Mouse (Mus musculus) neural tube, embryonic 15.5 days (tissue): Measurements from ENCODE around the gene Gm49601. TPM values are rescaled to one million over a fixed set of nuclear protein-coding genes. Genes with fewer than 3 reads are reported as not detected.

Experiments used
- ATAC-seq: fragments of 200-750 bp; cut with Nextera tagmentation; 2 replicates; pipeline ENCODE4 v1.8.0; 2017; ENCODE audit warnings: mild to moderate bottlenecking, moderate TSS enrichment, moderate library complexity; ENCODE audit not compliant: low FRiP score
- H3K27ac ChIP-seq: fragments of 300-500 bp; sonication (generic); replicated peaks from 2 replicates; pipeline ENCODE4 v1.5.1; 2015; ENCODE audit warnings: mild to moderate bottlenecking, inconsistent platforms
- H3K27me3 ChIP-seq: fragments of 300-500 bp; sonication (generic); replicated peaks from 2 replicates; pipeline ENCODE4 v1.6.1; 2015; ENCODE audit warnings: inconsistent platforms
- H3K36me3 ChIP-seq: fragments of 300-500 bp; sonication (generic); 2 replicates; pipeline ENCODE4 v1.6.1; 2015; ENCODE audit warnings: inconsistent platforms
- H3K4me1 ChIP-seq: fragments of 300-500 bp; sonication (generic); 2 replicates; pipeline ENCODE4 v1.6.1; 2015; ENCODE audit warnings: inconsistent platforms
- H3K4me2 ChIP-seq: fragments of 300-500 bp; sonication (generic); 2 replicates; pipeline ENCODE4 v1.6.1; 2015; ENCODE audit warnings: inconsistent platforms, mild to moderate bottlenecking, moderate library complexity
- H3K4me3 ChIP-seq: fragments of 300-500 bp; sonication (generic); replicated peaks from 2 replicates; pipeline ENCODE4 v1.5.1; 2015; ENCODE audit warnings: mild to moderate bottlenecking, inconsistent platforms
- H3K9ac ChIP-seq: fragments of 300-500 bp; sonication (generic); replicated peaks from 2 replicates; pipeline ENCODE4 v1.6.1; 2015; ENCODE audit warnings: mild to moderate bottlenecking, inconsistent platforms
- H3K9me3 ChIP-seq: fragments of 300-500 bp; sonication (generic); replicated peaks from 2 replicates; pipeline ENCODE4 v1.6.1; 2016; ENCODE audit warnings: inconsistent platforms
- WGBS: fragments of 180-500 bp; shearing (Covaris S2); methylation state at CpG from one replicate; pipeline ENCODE4 v1.1.7; 2015; ENCODE audit warnings: mixed read lengths; 5-methylcytosine and 5-hydroxymethylcytosine counted together
- polyA plus RNA-seq: library from polyadenylated mRNA; unstranded; fragments of >200 nt; fragmentation: Nextera tagmentation; extraction: Ambion mirVana; gene quantifications from 2 replicates; pipeline ENCODE4 v1.2.1, GENCODE M21; 2015

The Gm49601 gene
- polyA plus RNA-seq, 1 experiment from 2014 or later: 21.3 TPM

DNA sequence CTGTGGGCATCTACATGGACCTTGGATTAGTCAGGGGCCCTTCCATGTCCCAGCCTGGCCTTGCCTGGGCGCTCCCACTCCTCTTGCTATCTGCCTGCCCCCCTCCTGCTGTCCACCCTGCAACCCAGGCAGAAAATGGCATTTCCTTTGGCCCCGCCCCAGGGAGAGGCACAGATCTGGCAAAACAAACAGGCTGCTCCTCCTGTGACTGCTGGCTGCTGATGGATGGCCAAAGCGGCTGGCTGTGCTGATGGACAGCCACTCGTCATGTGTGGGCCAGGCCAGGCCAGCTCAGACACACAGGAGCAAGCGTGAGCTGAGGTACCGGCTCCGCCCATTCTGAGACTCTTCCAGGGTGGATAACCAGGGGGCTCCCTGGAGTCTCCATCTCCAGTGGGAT is 24.8 kb downstream of the Gm49601 start:
- no peak overlapping the region for H3K27ac ChIP-seq
- H3K4me3 ChIP-seq: no peak overlapping the region
- no peaks in the 10 kb centered on the region for H3K9me3 ChIP-seq
- no peaks in the 10 kb centered on the region for H3K36me3 ChIP-seq
- no peak for ATAC-seq
- 69% methylated on average over 7 of the region's 7 CpGs for WGBS
- no peak overlapping the region for H3K9ac ChIP-seq
- peaks cover 8% of the 10 kb centered on the region for H3K27me3 ChIP-seq
- no peaks in the 10 kb centered on the region for H3K4me1 ChIP-seq
- no peak overlapping the region for H3K4me2 ChIP-seq

DNA sequence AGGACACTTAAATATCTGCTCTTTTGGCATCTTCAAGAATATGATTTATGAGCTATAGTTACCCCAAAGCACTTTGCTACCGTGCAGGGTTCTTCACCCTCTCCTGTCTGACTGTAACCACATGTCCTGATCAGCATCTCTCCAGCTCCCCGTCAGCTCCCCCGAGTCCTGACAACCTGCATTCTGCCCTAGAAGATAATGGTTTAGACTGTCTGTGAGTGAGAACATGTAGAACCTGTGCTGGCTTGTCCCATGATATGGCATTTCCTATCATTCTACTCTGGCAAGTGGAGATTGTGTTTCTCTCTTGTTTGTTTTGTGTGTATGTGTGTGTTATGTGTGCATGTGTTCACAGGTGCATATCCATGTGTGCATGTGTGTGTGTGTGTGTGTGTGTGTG is 28.2 kb downstream of the Gm49601 start:
- Histone ChIP-seq H3K9me3 (no peaks in the 10 kb centered on the region), H3K36me3 (no peaks in the 10 kb centered on the region), H3K4me1 (no peaks in the 10 kb centered on the region), H3K27ac (no peak overlapping the region), H3K4me3 (no peak overlapping the region), H3K27me3 (peaks cover 30% of the 10 kb centered on the region), H3K9ac (no peak overlapping the region), H3K4me2 (no peak overlapping the region)
- 77% methylated on average over 3 of the region's 3 CpGs for WGBS
- ATAC-seq: no peak

DNA sequence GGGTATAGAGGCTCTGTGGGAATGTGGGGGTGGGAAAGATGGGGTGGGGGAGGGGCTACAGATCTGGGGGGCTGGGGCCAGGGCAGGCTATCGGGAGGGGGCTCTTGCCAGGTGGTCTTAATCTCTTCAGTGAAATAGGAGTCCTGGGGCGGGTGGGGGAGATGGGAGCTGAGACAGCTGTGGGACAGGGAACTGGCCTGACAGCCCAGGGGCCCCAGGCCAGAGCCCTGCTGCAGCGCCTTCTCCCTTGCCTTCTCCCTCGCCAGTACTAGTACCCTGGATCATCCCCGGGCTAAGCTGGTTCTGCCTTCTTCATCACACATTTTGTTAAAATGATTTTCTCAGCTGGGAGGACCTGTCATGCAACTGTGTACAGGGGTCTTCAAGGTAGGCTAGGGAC is 30.0 kb downstream of the Gm49601 start:
- Histone ChIP-seq H3K27me3 (peaks cover 45% of the 10 kb centered on the region), H3K4me1 (peaks cover 7% of the 10 kb centered on the region), H3K27ac (no peak overlapping the region), H3K9ac (no peak overlapping the region), H3K9me3 (no peaks in the 10 kb centered on the region), H3K4me3 (no peak overlapping the region), H3K36me3 (no peaks in the 10 kb centered on the region), H3K4me2 (no peak overlapping the region)
- 59% methylated on average over 5 of the region's 5 CpGs for WGBS
- ATAC-seq: no peak

DNA sequence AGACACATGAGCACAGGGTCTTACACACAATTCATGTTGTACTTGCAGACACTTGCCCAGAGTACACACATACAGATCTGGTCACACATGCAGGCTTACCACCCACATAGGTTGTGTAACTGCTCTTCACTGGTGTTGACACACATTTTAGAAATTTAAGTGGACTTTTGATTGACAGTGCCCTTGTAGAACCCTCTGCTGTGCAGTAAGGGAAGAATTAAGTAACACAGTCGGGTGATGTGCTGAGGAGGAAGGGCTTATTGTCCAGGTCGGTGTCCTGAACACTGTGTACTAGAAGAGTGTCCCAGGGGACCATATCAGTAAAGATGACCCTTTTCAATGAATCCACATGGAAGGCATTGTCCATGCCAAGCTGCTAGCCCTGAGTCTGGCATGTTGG is 32.3 kb downstream of the Gm49601 start:
- Histone ChIP-seq H3K9ac (no peak overlapping the region), H3K36me3 (no peaks in the 10 kb centered on the region), H3K4me1 (peaks cover 20% of the 10 kb centered on the region), H3K9me3 (no peaks in the 10 kb centered on the region), H3K27ac (no peak overlapping the region), H3K4me2 (no peak overlapping the region), H3K27me3 (peaks cover 68% of the 10 kb centered on the region), H3K4me3 (no peak overlapping the region)
- no peak for ATAC-seq
- 71% methylated on average over 2 of the region's 2 CpGs for WGBS

DNA sequence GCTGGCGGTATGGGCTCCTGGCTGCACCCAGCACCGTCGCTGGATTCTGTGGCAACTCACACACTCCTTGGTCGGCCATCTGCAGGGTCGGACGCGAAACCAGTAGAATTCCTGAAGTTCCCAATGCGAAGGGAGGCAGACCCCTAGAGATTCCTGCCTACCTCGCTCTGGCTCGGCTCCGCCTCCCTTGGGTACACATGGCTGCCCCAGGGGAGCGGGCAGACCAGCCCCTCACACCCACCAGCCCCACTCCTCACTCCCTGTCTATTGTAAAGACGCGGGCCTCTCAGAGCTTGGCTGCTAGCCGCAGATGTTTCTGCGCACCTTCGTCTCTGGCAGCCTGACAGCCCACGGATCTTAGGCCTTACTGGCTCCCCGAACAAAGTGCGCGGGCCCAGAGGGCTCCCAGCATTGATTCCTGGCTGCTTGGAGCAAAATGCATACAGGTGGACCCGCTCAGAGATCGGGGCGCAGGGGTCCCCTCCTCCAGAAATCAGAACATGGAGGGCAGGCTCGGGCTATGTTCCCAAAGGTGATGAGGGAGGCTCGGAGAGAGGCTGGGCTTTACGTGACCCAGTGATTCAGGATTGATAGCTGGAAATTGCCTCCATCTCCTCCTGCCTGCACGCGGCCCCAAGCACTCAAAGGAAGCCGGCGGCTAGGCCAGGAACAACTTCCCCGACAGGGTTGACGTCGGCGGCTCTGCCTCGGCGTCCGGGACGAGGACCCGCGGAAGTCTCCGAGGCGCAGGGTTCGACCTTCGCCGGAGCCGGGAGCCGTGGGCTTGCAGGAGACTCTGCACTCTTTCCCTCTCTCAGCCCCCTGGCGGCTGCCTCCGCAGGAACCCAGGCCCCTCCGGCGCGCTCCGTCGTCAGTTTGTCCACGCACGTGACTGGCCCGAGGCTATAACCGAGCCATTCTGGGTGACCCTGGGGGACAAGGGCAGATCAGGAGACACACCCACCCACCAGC is 34.9 kb downstream of the Gm49601 start:
- peaks cover 40% of the 10 kb centered on the region for H3K4me1 ChIP-seq
- 2% methylated on average over 53 of the region's 59 CpGs for WGBS
- ATAC-seq: no peak
- H3K4me3 ChIP-seq: peak overlapping the region; percentile 17; the same call in 1 of the 2 replicates
- H3K9ac ChIP-seq: no peak overlapping the region
- peak overlapping the region; percentile 47 for H3K4me2 ChIP-seq
- peaks cover 83% of the 10 kb centered on the region for H3K27me3 ChIP-seq
- H3K36me3 ChIP-seq: no peaks in the 10 kb centered on the region
- no peak overlapping the region for H3K27ac ChIP-seq
- H3K9me3 ChIP-seq: no peaks in the 10 kb centered on the region

DNA sequence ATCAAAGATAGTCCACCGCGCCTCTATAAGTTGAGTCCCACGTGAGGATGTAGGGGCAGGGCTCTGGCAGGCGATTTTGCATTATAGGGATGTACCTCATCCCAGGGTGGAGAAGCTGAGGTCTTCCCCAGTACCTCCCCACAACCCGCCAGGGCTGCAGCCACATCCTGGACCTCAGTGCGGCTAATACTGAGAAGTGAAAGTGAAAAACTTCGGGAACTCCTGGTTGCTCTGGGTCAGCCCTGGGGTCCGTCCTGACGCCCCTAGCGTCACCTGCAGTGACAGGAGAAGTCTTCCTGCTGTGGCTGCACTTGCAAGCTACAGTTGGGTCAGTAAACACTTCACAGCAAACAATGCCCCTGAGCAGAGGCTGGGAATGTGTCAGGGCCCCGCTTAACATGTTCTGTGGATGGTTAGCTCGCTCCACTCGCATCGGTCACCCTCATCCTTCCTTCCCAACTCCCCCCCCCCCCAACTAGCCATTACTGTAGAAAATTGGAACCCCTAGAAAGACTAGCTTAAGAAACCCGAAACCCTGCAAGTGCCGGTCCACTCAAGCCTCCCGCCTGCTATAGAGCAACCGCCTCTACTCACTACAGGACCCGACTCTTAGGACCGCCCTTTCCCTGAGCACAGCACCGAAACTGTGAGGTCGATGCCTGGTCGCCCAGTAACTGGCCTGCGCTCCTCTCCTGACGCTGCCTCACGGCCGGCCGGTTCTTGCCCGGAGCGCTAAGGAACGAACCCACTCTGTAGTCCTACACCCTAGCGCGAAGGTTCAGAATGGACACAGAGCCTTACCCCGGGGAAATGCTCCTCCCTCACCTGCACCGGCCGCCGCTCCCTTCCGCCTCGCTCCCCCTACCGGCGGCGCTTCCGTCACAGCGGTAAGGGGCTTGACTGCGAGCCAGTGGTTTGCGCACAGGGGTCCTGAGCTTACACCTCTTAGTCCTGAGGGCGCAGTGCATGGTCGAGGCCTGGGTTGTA is 36.1 kb downstream of the Gm49601 start, which contains the start of gene Tbx1:
TSS of gene Tbx1 (minus strand) at position 868 of the 987 bp plus-strand sequence.
- no peak for ATAC-seq
- Histone ChIP-seq H3K4me2 (peak within 1 kb of the TSS; percentile 47), H3K9ac (no peak within 1 kb of the TSS), H3K27me3 (peaks cover 91% of the 10 kb centered on the region), H3K9me3 (no peaks in the 10 kb centered on the region), H3K4me1 (peaks cover 49% of the 10 kb centered on the region), H3K27ac (no peak within 1 kb of the TSS), H3K36me3 (no peaks in the 10 kb centered on the region), H3K4me3 (peak within 1 kb of the TSS; percentile 17)
- 1% methylated on average over 48 of the region's 48 CpGs for WGBS

DNA sequence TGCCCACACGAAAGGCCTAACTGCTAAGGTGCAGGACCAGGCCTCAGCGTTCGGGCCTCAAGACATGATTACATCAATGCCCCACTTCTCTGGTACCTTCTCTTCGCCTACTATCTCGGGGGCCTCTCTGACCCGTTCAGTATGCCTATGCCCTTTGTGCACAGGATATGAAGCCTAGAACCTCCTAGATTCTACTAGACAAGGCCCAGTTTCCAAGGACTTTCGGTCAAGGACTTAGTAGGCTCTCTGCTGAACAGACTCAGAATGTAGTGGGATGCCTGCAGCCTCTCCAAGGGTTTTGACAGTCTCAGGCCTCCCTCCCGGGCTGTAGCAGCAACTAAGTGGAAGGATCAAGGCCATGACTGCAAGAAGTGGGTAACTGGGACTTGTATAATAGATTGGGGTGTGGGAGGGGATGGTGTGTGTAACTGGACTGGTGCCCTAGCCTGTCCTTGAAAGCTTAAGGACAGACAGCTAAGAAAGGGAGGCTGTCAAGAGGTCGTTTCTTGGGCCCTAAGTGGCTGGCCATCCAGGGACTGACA is 37.1 kb downstream of the Gm49601 start:
- H3K27ac ChIP-seq: no peak overlapping the region
- ATAC-seq: no peak
- H3K4me1 ChIP-seq: peaks cover 49% of the 10 kb centered on the region
- H3K9me3 ChIP-seq: no peaks in the 10 kb centered on the region
- 19% methylated on average over 9 of the region's 9 CpGs for WGBS
- no peaks in the 10 kb centered on the region for H3K36me3 ChIP-seq
- no peak overlapping the region for H3K4me3 ChIP-seq
- H3K27me3 ChIP-seq: peaks cover 93% of the 10 kb centered on the region
- no peak overlapping the region for H3K9ac ChIP-seq
- no peak overlapping the region for H3K4me2 ChIP-seq

DNA sequence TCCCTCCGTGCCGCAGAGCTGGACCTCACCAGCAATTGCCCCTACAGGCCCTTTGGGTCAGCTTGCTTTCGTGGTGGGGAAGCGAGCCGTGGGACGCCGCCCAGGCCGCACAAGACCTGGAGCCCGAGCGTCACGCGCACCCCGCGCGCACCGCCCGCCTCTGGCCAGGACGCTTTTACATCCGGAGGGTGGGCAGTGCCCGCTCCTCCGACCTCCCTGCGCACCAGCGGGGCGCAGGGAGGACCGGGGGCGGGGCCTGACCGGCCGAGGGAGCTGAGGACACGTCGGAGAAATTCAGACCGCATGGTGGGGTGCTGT is 37.5 kb downstream of the Gm49601 start:
- Histone ChIP-seq H3K4me3 (no peak overlapping the region; the same call in 1 of the 2 replicates), H3K36me3 (no peaks in the 10 kb centered on the region), H3K27me3 (peaks cover 94% of the 10 kb centered on the region), H3K4me2 (peak overlapping the region; percentile 42; the same call in 1 of the 2 replicates), H3K9me3 (no peaks in the 10 kb centered on the region), H3K9ac (no peak overlapping the region), H3K27ac (no peak overlapping the region), H3K4me1 (peaks cover 49% of the 10 kb centered on the region)
- 3% methylated on average over 31 of the region's 31 CpGs for WGBS
- no peak for ATAC-seq

DNA sequence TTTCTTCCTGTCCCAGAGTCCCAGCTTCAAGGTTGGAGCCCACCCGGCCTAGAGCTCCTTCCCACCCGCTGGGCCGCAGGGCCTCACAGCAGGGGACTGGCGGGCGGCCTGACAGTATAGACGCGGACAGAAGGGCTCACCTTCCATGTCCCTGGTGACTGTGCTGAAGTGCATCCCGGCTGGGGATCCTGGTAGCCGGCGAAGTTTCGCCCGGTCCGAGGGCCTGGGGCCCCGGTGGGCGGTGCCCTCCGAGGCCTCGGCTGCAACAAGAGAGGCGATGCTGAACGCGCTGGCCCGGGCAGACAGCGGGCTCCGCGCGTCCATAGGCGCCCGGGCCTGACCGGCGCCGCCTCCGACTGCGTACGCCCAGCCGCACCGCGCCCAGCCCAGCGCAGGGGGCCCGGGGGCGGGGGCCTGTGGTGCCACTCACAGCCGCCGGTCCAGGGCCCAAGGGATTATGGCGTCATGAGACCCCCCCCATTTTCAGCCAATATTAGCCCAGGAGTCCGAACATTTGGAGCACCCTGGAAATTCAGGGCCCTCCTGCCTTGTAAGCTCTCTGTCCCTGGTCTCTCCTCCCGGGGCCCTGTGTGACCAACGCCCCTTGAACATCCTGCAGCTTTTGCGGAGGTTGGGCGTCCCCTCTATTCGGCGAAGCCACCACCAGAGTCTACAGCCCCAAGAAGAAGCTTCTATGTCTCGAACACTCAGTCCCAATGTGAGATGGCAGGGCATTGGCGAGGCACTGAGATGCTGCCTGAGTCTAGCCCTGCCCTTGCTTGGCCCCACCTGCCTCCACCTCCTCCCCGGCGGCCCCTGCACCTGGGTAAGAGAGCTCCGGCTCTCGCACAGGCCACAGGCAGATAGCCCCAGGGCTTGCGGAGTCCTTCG is 38.1 kb downstream of the Gm49601 start:
- H3K36me3 ChIP-seq: no peaks in the 10 kb centered on the region
- no peak overlapping the region for H3K9ac ChIP-seq
- H3K4me2 ChIP-seq: peak overlapping the region; percentile 42
- H3K27ac ChIP-seq: no peak overlapping the region
- peak overlapping the region; percentile 24 for H3K4me3 ChIP-seq
- peaks cover 94% of the 10 kb centered on the region for H3K27me3 ChIP-seq
- no peak for ATAC-seq
- 2% methylated on average over 57 of the region's 57 CpGs for WGBS
- H3K9me3 ChIP-seq: no peaks in the 10 kb centered on the region
- peaks cover 49% of the 10 kb centered on the region for H3K4me1 ChIP-seq

DNA sequence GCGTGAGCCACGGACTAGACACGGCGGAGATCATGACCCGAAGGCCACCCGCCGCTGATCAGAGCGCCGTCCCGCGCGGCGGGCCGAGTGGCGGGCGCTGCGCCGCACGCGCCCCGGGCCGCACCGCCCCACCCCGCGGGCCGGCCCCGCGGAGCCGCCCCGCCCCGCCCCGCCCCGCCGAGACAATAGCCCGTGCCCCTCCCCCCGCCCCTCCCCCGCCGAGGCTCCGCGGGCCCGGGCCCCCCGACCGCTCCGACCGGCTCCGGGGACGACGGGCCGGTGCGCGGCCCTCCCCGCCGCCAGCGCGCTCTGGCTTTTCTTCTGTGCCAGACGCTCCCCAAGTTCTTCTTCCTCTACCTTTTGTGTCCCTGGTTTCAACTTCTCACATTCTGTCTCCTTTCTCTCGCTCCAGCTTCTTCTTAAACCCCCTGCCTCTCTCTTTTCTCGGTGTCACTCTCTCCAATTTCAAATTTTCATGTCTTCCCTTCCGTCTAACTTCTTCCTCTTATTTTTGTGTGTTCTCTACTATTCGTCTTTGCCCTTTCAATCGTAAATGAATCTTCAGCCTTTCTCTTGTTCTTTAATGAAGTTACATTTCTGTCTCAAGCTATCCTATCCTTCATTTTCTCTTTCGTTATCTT is 39.2 kb downstream of the Gm49601 start:
- Histone ChIP-seq H3K4me3 (peak overlapping the region; percentile 39), H3K27ac (no peak overlapping the region), H3K9ac (0 out of 2 replicates have a peak overlapping the region, but pooled peaks have one; percentile 3), H3K4me1 (peaks cover 56% of the 10 kb centered on the region), H3K4me2 (peak overlapping the region; percentile 62), H3K27me3 (peaks cover 96% of the 10 kb centered on the region), H3K9me3 (no peaks in the 10 kb centered on the region), H3K36me3 (no peaks in the 10 kb centered on the region)
- under 1% methylated on average over 20 of the region's 62 CpGs for WGBS
- ATAC-seq: no peak
